Mouse (Mus musculus): ENCODE data around the gene Crct1. TPM values are rescaled to one million over a fixed set of nuclear protein-coding genes. Genes with fewer than 3 reads are reported as not detected.

Crct1 gene
- polyA plus RNA-seq, 1 experiment from 2014 or later = 2.3 TPM

GRCm38 (mm10) chr3:93014378-93014801 is 1.1 kb downstream of the Crct1 start:
- H3K27me3 ChIP-seq (ENCODE audit: control insufficient read depth, insufficient read depth, low read length) = no peaks in the 10 kb centered on the region

GRCm38 (mm10) chr3:93002843-93003242 is 12.6 kb downstream of the Crct1 start:
- H3K9me3 ChIP-seq (ENCODE audit: control insufficient read depth, low read length) = no peaks in the 10 kb centered on the region
- no peak overlapping the region for H3K4me2 ChIP-seq (replicated peaks)
- no peak overlapping the region for H3K27ac ChIP-seq
- ATAC-seq (ENCODE audit: low FRiP score) (peak; percentile 37; the same call in 1 of the 2 replicates), DNase-seq (ENCODE audit: low spot score) (no peak)
- no peaks in the 10 kb centered on the region for H3K27me3 ChIP-seq (ENCODE audit: control insufficient read depth, insufficient read depth, low read length)
- 68% methylated on average over 4 of the region's 4 CpGs for WGBS
- no peaks in the 10 kb centered on the region for H3K4me1 ChIP-seq (replicated peaks; ENCODE audit: control insufficient read depth, insufficient read depth, low read length)
- no peak overlapping the region for H3K4me3 ChIP-seq (replicated peaks; ENCODE audit: low read length)
- no peaks in the 10 kb centered on the region for H3K36me3 ChIP-seq (replicated peaks; ENCODE audit: control insufficient read depth, insufficient read depth)
- no peak overlapping the region for H3K9ac ChIP-seq

More at GRCm38 (mm10) chr3:93014378-93014801, 1.1 kb downstream of the Crct1 start:
- peak; percentile 67 for DNase-seq (ENCODE audit: low spot score)
- ATAC-seq (ENCODE audit: low FRiP score) = peak; percentile 91
- Histone ChIP-seq H3K4me3 (replicated peaks; ENCODE audit: low read length) (peak overlapping the region; percentile 47), H3K9me3 (ENCODE audit: control insufficient read depth, low read length) (no peaks in the 10 kb centered on the region), H3K4me1 (replicated peaks; ENCODE audit: control insufficient read depth, insufficient read depth, low read length) (0 out of 2 replicates have a peak, but pooled peaks cover 7% of the 10 kb centered on the region), H3K9ac (peak overlapping the region; percentile 62), H3K4me2 (replicated peaks) (peak overlapping the region; percentile 88), H3K36me3 (replicated peaks; ENCODE audit: control insufficient read depth, insufficient read depth) (no peaks in the 10 kb centered on the region), H3K27ac (no peak overlapping the region)
- under 1% methylated on average over 24 of the region's 24 CpGs for WGBS

GRCm38 (mm10) chr3:93000621-93001020 is 14.9 kb downstream of the Crct1 start:
- no peaks in the 10 kb centered on the region for H3K4me1 ChIP-seq (replicated peaks; ENCODE audit: control insufficient read depth, insufficient read depth, low read length)
- H3K4me2 ChIP-seq (replicated peaks) = no peak overlapping the region

GRCm38 (mm10) chr3:92998691-92999090 is 16.8 kb downstream of the Crct1 start:
- ATAC-seq (ENCODE audit: low FRiP score) = peak; percentile 91
- no peak overlapping the region for H3K9ac ChIP-seq
- no peaks in the 10 kb centered on the region for H3K27me3 ChIP-seq (ENCODE audit: control insufficient read depth, insufficient read depth, low read length)
- no peak overlapping the region for H3K27ac ChIP-seq
- H3K4me1 ChIP-seq (replicated peaks; ENCODE audit: control insufficient read depth, insufficient read depth, low read length) = no peaks in the 10 kb centered on the region
- no peak overlapping the region for H3K4me3 ChIP-seq (replicated peaks; ENCODE audit: low read length)
- peak; percentile 90 for DNase-seq (ENCODE audit: low spot score)
- H3K4me2 ChIP-seq (replicated peaks) = no peak overlapping the region
- H3K9me3 ChIP-seq (ENCODE audit: control insufficient read depth, low read length) = no peaks in the 10 kb centered on the region
- WGBS = 5% methylated on average over 7 of the region's 7 CpGs
- H3K36me3 ChIP-seq (replicated peaks; ENCODE audit: control insufficient read depth, insufficient read depth) = no peaks in the 10 kb centered on the region

More at GRCm38 (mm10) chr3:93000621-93001020, 14.9 kb downstream of the Crct1 start:
- Histone ChIP-seq H3K9me3 (ENCODE audit: control insufficient read depth, low read length) (no peaks in the 10 kb centered on the region), H3K27me3 (ENCODE audit: control insufficient read depth, insufficient read depth, low read length) (no peaks in the 10 kb centered on the region), H3K27ac (no peak overlapping the region), H3K4me3 (replicated peaks; ENCODE audit: low read length) (no peak overlapping the region), H3K9ac (no peak overlapping the region), H3K36me3 (replicated peaks; ENCODE audit: control insufficient read depth, insufficient read depth) (no peaks in the 10 kb centered on the region)
- no peak for ATAC-seq (ENCODE audit: low FRiP score)
- 85% methylated on average over 3 of the region's 3 CpGs for whole genome bisulfite sequencing
- DNase-seq (ENCODE audit: low spot score) = no peak

GRCm38 (mm10) chr3:92991926-92992325 is 23.6 kb downstream of the Crct1 start, which contains the start of gene Lce3f:
TSS of gene Lce3f (plus strand) at chr3:92992226.
- Histone ChIP-seq H3K36me3 (replicated peaks; ENCODE audit: control insufficient read depth, insufficient read depth) (no peaks in the 10 kb centered on the region), H3K27me3 (ENCODE audit: control insufficient read depth, insufficient read depth, low read length) (no peaks in the 10 kb centered on the region), H3K4me2 (replicated peaks) (no peak within 1 kb of the TSS), H3K4me1 (replicated peaks; ENCODE audit: control insufficient read depth, insufficient read depth, low read length) (no peaks in the 10 kb centered on the region), H3K9me3 (ENCODE audit: control insufficient read depth, low read length) (no peaks in the 10 kb centered on the region), H3K4me3 (replicated peaks; ENCODE audit: low read length) (no peak within 1 kb of the TSS), H3K9ac (no peak within 1 kb of the TSS), H3K27ac (no peak within 1 kb of the TSS)
- no peak for DNase-seq (ENCODE audit: low spot score)
- no peak for ATAC-seq (ENCODE audit: low FRiP score)

- ATAC-seq (ENCODE audit: low FRiP score) = no peak
- no peak overlapping the region for H3K27ac ChIP-seq
- WGBS = 76% methylated on average over 2 of the region's 2 CpGs
- H3K9ac ChIP-seq = no peak overlapping the region
- no peaks in the 10 kb centered on the region for H3K4me1 ChIP-seq (replicated peaks; ENCODE audit: control insufficient read depth, insufficient read depth, low read length)
- no peaks in the 10 kb centered on the region for H3K27me3 ChIP-seq (ENCODE audit: control insufficient read depth, insufficient read depth, low read length)
- H3K4me3 ChIP-seq (replicated peaks; ENCODE audit: low read length) = no peak overlapping the region
- H3K36me3 ChIP-seq (replicated peaks; ENCODE audit: control insufficient read depth, insufficient read depth) = no peaks in the 10 kb centered on the region
- H3K9me3 ChIP-seq (ENCODE audit: control insufficient read depth, low read length) = no peaks in the 10 kb centered on the region
- no peak for DNase-seq (ENCODE audit: low spot score)
- no peak overlapping the region for H3K4me2 ChIP-seq (replicated peaks)
These were observed 37.0 kb downstream of the Crct1 start for GRCm38 (mm10) chr3:92978484-92978883.

GRCm38 (mm10) chr3:92966761-92967160 is 48.7 kb downstream of the Crct1 start, which contains the start of gene Lce3e:
TSS of gene Lce3e (plus strand) at chr3:92967061.
- 94% methylated on average over 2 of the region's 2 CpGs for WGBS
- Histone ChIP-seq H3K27ac (no peak within 1 kb of the TSS), H3K4me3 (replicated peaks; ENCODE audit: low read length) (no peak within 1 kb of the TSS), H3K27me3 (ENCODE audit: control insufficient read depth, insufficient read depth, low read length) (no peaks in the 10 kb centered on the region), H3K36me3 (replicated peaks; ENCODE audit: control insufficient read depth, insufficient read depth) (no peaks in the 10 kb centered on the region), H3K9ac (no peak within 1 kb of the TSS), H3K9me3 (ENCODE audit: control insufficient read depth, low read length) (no peaks in the 10 kb centered on the region), H3K4me2 (replicated peaks) (no peak within 1 kb of the TSS), H3K4me1 (replicated peaks; ENCODE audit: control insufficient read depth, insufficient read depth, low read length) (no peaks in the 10 kb centered on the region)
- ATAC-seq (ENCODE audit: low FRiP score) (no peak), DNase-seq (ENCODE audit: low spot score) (no peak)

Other genes with a start within 250 kb of the Crct1 start
- not detected in 2 replicates for gene Lce1i, start 236.8 kb downstream of the Crct1 start, polyA plus RNA-seq (2014; fragmentation: Nextera tagmentation; extraction: Ambion mirVana)
- not detected in 2 replicates for gene Lce1j, start 225.2 kb downstream of the Crct1 start, polyA plus RNA-seq (2014; fragmentation: Nextera tagmentation; extraction: Ambion mirVana)
- gene Lce1k, start 207.8 kb downstream of the Crct1 start, polyA plus RNA-seq (2014; fragmentation: Nextera tagmentation; extraction: Ambion mirVana) = not detected in 2 replicates
- not detected in 2 replicates for gene Kprp, start 188.4 kb downstream of the Crct1 start, polyA plus RNA-seq (2014; fragmentation: Nextera tagmentation; extraction: Ambion mirVana)
- gene Lce1l, start 164.4 kb downstream of the Crct1 start, polyA plus RNA-seq (2014; fragmentation: Nextera tagmentation; extraction: Ambion mirVana) = not detected in 2 replicates
- gene 2310050C09Rik, start 145.5 kb downstream of the Crct1 start, polyA plus RNA-seq (2014; fragmentation: Nextera tagmentation; extraction: Ambion mirVana) = not detected in 2 replicates
- gene Lce3a, start 89.5 kb downstream of the Crct1 start, polyA plus RNA-seq (2014; fragmentation: Nextera tagmentation; extraction: Ambion mirVana) = not detected in 2 replicates
- gene Lce3b, start 82.7 kb downstream of the Crct1 start, polyA plus RNA-seq (2014; fragmentation: Nextera tagmentation; extraction: Ambion mirVana) = not detected in 2 replicates
- not detected in 2 replicates for gene Lce3c, start 71.2 kb downstream of the Crct1 start, polyA plus RNA-seq (2014; fragmentation: Nextera tagmentation; extraction: Ambion mirVana)
- gene Lce3d, start 58.3 kb downstream of the Crct1 start, polyA plus RNA-seq (2014; fragmentation: Nextera tagmentation; extraction: Ambion mirVana) = not detected in 2 replicates
- gene Lce3e, start 48.6 kb downstream of the Crct1 start, polyA plus RNA-seq (2014; fragmentation: Nextera tagmentation; extraction: Ambion mirVana) = not detected in 2 replicates
- not detected in 2 replicates for gene Lce3f, start 23.5 kb downstream of the Crct1 start, polyA plus RNA-seq (2014; fragmentation: Nextera tagmentation; extraction: Ambion mirVana)
- not detected in 2 replicates for gene Lce1m, start 3.4 kb upstream of the Crct1 start, polyA plus RNA-seq (2014; fragmentation: Nextera tagmentation; extraction: Ambion mirVana)
- not detected in 2 replicates for gene Gm4858, start 53.1 kb upstream of the Crct1 start, polyA plus RNA-seq (2014; fragmentation: Nextera tagmentation; extraction: Ambion mirVana)
- gene Crnn, start 129.1 kb upstream of the Crct1 start, polyA plus RNA-seq (2014; fragmentation: Nextera tagmentation; extraction: Ambion mirVana) = not detected in 2 replicates
- gene Flg2, start 181.6 kb upstream of the Crct1 start, polyA plus RNA-seq (2014; fragmentation: Nextera tagmentation; extraction: Ambion mirVana) = not detected in 2 replicates

All from hindbrain, embryonic 14.5 days (tissue).